Mouse (Mus musculus): ENCODE data around the gene Atp8a2. TPM values are rescaled to one million over a fixed set of nuclear protein-coding genes. Genes with fewer than 3 reads are reported as not detected.

The Atp8a2 gene
- total RNA-seq, 2 experiments from 2014 or later, result 4.1 to 4.3 TPM

- no peak for DNase-seq
Observed at GRCm38 (mm10) chr14:59715695-59716442, 481.1 kb downstream of the Atp8a2 start.

GRCm38 (mm10) chr14:59709505-59710335, 487.3 kb downstream of the Atp8a2 start:
- DNase-seq, result no peak

DNA sequence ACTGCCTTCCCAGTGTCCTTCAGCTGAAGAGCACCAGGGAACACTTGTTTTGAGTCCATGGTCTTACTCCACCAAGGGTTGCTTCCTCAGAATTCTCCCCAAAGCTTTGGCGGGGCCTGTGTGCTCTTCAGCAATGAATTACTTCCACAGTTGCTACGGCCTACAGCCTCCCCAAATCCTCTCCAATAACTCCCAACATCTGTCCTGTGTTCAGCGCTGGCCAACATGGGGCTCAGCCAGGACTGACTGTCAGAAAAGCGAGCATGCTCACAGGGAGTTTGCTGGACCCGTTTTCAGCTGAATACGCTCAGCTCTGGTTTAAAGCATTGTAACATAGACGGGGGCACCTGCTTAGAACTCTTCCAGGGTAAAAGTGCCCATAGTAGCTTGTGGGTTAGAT, 489.0 kb downstream of the Atp8a2 start:
- DNase-seq, result no peak

DNA sequence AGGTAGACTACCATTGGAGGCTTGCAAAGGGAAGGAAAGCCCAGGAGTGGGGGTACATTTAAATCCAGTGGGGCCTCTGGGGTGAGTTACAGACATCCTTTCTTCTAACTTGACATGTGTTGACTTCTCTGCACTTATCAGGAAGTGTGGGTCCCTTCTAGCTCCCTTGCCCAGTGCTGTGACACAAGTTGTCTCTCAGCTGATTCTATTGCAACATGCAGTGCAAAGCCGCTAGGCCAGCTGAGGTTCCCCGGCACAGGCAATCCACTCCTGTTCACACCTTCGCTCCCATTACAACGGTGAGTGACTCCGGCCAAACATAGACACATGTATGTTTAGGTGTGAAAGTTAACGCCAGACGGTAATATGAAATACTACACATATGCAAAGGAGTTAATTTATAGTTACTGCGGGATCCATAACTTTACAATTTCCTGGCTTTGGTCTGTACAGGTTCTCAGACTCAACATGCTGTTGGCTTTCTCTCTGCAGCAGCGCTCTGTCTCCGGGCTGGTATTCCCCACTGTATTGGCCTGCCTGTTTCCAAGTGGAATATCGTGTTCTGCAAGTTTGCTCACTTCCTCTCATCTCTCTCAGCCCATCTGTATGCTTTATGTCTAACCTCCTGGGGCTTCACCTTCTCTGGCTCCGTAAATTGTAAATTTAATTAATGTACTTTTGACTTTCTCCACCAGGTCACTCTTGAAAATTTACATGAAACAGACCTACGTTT, 491.5 kb downstream of the Atp8a2 start:
- no peak for DNase-seq

DNA sequence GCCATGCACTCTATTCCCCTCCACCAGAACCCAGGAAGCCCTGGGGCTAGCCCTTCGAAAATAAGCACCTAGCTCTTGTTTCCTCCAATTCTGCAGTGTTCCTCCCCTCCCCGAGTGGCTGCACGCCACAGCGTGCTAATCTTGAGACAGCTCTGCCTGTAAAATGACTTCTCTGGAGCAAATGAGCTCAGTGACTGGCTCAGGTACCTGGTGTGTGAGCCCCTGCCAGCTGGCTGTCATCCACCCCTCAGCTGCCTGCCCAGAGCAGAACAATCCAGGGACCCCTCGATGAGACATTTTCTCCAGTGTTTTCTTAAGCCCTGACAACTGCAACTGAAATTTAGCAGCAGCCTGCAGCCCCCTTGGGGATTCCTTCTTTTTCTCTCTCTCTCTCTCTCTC, 495.5 kb downstream of the Atp8a2 start:
- DNase-seq, result no peak

DNA sequence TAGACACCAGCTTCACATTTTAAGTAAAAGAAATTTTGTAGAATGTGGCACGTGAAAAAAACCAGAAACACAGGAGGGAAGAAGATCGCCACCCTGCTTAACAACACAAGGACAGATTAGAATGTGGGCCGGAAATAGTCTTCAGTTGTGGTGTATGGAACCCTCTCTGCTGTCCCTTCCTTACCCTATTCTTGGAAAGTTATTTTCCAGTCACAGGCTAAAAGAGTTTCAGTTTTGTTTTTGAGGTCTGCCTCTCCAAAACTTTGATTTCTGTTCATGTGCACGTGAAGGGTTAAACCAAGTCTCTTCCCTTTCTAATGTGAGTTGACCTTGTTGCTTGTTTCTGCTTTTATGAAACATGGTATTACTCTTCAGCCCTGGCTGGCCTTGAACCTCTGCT, 501.8 kb downstream of the Atp8a2 start:
- no peak for DNase-seq

DNA sequence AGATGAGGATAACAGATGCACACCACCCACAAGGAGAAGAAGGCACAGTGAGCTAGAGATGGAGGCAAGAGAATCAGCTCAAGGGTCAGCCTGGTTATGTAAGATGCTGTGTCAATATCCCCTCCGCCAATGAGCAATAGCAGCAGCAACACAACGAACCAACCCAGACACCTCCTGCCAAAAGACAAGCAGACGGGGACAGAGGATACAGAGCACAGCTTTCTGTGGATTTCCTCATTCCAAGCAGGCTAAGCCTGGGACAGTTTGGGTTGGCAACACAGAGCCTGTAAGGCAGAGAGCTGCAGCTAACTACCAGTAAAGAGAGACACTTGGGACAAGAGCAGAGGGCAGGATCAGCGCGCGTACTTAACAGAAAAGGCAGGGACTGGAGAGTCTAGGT, 504.8 kb downstream of the Atp8a2 start:
- DNase-seq, result no peak

GRCm38 (mm10) chr14:59691402-59691801, 505.6 kb downstream of the Atp8a2 start:
- no peak for DNase-seq

DNA sequence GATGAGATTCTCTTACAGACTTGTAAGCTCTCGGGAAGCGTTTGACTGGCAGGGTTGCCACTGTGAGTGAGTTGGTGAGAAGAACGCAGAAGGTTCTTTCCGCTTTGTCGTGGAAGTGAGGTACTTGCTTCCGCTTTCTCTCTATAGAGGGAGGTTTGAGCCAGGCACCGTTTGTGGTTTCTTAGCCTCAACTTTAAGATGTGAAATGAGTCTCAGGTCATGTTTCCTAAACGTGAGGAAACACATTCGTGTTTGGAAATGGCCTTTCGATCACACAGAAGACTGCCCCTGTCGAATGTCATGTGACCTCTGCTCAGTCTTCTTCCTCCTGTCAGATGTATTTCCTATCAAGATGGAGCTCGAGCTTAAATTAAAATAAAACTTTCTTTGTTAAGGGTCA, 506.0 kb downstream of the Atp8a2 start:
- DNase-seq, result no peak

GRCm38 (mm10) chr14:59689596-59689995, 507.4 kb downstream of the Atp8a2 start:
- no peak for DNase-seq

GRCm38 (mm10) chr14:59686229-59686628, 510.8 kb downstream of the Atp8a2 start:
- DNase-seq, result no peak

GRCm38 (mm10) chr14:59685343-59685742, 511.6 kb downstream of the Atp8a2 start:
- no peak for DNase-seq

GRCm38 (mm10) chr14:59681906-59682305, 515.1 kb downstream of the Atp8a2 start:
- no peak for DNase-seq

DNA sequence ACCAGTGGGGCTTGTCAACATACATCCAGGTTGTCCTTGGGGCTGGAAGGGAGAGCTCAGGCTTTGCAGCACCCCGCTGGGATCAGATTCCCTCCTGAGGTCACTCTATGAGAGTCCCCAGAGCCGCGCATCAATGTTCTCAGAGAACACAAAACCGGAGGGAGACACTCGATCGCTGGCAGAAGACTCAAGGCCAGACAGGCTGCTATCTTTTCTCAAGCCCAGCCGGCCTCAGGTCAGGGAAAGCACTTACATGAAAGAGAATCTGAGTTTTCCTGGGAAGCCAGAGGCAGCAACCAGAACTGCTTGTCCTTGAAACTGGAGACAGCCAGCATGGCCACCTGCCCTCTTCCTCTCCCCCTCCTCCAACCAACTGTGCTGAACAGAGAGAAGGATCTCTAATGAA, 519.4 kb downstream of the Atp8a2 start:
- peak; percentile 54 for DNase-seq

GRCm38 (mm10) chr14:59675330-59675729, 521.6 kb downstream of the Atp8a2 start:
- DNase-seq, result no peak

GRCm38 (mm10) chr14:59674556-59674955, 522.4 kb downstream of the Atp8a2 start:
- DNase-seq, result no peak

GRCm38 (mm10) chr14:59672893-59673515, 524.0 kb downstream of the Atp8a2 start:
- peak; percentile 23 for DNase-seq

DNA sequence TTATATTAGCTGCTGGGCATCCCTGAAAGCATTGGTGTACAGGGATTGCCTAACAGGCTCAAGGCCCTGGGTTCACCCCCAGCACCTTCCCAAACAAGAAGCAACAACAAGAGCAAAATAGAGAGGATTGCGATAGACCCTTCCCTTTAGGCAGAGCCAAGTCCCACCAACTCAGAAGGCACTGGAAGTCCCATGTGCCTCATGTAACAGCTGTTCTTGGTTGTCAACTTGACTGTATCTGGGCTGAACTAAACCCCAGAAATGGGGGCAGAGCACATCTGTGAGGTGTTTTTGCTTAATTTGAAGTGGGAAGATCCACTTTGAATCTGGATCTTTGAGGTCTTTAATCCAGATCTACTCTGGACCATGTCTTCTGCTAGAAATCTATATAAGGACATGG, 539.9 kb downstream of the Atp8a2 start:
- no peak for DNase-seq

- DNase-seq, result no peak
Observed at GRCm38 (mm10) chr14:59656591-59656990, 540.4 kb downstream of the Atp8a2 start.

DNA sequence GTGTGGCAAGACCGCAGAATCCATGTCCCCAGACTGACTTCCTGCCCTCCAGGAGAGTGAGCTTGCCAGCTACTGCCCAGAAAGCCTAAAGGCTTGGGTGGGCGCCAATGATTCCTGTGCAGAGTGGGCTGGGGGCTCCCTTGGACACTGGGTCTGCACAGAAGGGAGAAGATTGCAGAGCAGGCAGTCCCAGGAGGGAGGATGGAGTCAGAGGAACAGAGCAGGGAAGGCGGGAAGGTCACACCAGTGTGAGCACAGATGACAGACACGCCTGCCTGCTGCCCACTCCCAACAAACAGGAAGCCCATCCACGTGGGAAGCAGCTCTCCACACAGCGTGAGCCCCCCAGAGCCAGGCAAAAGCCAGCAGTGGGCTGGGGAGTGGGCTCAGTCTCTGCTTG, 547.6 kb downstream of the Atp8a2 start:
- DNase-seq, result no peak

GRCm38 (mm10) chr14:59648611-59649010, 548.4 kb downstream of the Atp8a2 start:
- no peak for DNase-seq
